ENCODE assay signal across 8 mouse cellular contexts in the genomic region with DNA sequence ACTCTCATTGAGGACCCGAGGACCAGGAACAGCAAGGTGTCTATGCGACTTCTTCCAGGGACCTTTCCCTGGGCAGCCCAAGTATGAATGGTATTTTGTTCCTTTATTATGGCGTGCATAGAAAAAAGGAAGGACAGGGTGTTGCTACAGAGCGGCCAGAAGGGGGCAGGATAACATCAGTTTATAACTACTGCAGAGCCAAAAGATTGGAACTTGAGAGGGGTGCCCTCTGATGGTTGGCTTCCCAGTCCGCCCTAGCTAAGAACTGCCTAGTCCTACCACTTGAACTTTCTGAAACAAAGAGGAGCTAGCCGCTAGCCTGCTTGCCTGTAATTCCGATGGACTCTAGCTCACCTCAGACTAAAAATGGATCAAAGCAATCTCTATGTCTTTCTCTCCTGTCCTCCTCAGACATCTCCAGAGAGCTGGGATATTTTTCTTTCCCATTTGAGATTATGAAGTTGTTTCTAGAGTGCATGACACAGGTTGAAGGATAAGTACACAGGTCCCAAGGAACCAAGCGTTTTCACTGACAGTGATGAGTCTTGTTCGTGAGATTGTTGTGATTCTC. TPM values are rescaled to one million over a fixed set of nuclear protein-coding genes. Genes with fewer than 3 reads are reported as not detected.
A peak's percentile ranks its signal among the peaks of the same experiment; 100 is the strongest.
DNase-seq lines count a peak whose midpoint lies in the region; ATAC-seq and TF ChIP-seq lines count a peak whose summit lies in the region.

No protein-coding gene starts in this region.

- peak; percentile 76 to 90 for DNase-seq in adrenal gland, adult (ENCODE audit: inconsistent age in 2 of 2, low spot score in 1 of 2)
- DNase-seq in adrenal gland, postnatal 4 days (ENCODE audit: low spot score in 2 of 2): no peak
- peak; percentile 75 to 87 for DNase-seq in cerebellum, postnatal 25 days
- peak; percentile 66 for DNase-seq in gastrocnemius, postnatal 10 days
- DNase-seq in left cerebral cortex, postnatal 25 days (ENCODE audit: low spot score in 2 of 2): peak; percentile 54 to 86
- peak; percentile 50 to 57 for DNase-seq in spleen, postnatal 36 days (ENCODE audit: low spot score in 2 of 2)

- 21% methylated on average over 9 of the region's 9 CpGs for WGBS in intestine, postnatal 0 days
- WGBS in midbrain, embryonic 12.5 days: 11% methylated on average over 8 of the region's 9 CpGs

- intact Hi-C loops in left cerebral cortex, postnatal 25 days (cut with DNase I): loop anchor here (2.0 to 5.0 kb wide), 2 partner anchors 238 to 257 kb away; no protein-coding TSS in a partner anchor

- H3K36me3 ChIP-seq in intestine, postnatal 0 days (ENCODE audit: control insufficient read depth, insufficient read depth): no peaks in the 10 kb centered on the region
- no peaks in the 10 kb centered on the region for H3K36me3 ChIP-seq in midbrain, embryonic 12.5 days

- no peak overlapping the region for H3K9ac ChIP-seq in intestine, postnatal 0 days (ENCODE audit: low read depth, low read length)
- no peak overlapping the region for H3K9ac ChIP-seq in midbrain, embryonic 12.5 days (replicated peaks)

- no peak for ATAC-seq in intestine, postnatal 0 days
- ATAC-seq in midbrain, embryonic 12.5 days (ENCODE audit: low FRiP score, low read depth): 0 out of 2 replicates have a peak, but pooled peaks have one; percentile 36

- no peaks in the 10 kb centered on the region for H3K27me3 ChIP-seq in intestine, postnatal 0 days (replicated peaks; ENCODE audit: control insufficient read depth, insufficient read depth, low read length)
- peaks cover 2% of the 10 kb centered on the region; the same call in 1 of the 2 replicates for H3K27me3 ChIP-seq in midbrain, embryonic 12.5 days

- H3K4me2 ChIP-seq in intestine, postnatal 0 days (replicated peaks; ENCODE audit: low read depth): no peak overlapping the region
- H3K4me2 ChIP-seq in midbrain, embryonic 12.5 days (replicated peaks): no peak overlapping the region

- no peaks in the 10 kb centered on the region for H3K4me1 ChIP-seq in intestine, postnatal 0 days (replicated peaks; ENCODE audit: control insufficient read depth, insufficient read depth, low read length)
- H3K4me1 ChIP-seq in midbrain, embryonic 12.5 days: peaks cover 16% of the 10 kb centered on the region

- H3K9me3 ChIP-seq in intestine, postnatal 0 days (ENCODE audit: control insufficient read depth): no peaks in the 10 kb centered on the region
- H3K9me3 ChIP-seq in midbrain, embryonic 12.5 days: no peaks in the 10 kb centered on the region

- no peak overlapping the region for H3K27ac ChIP-seq in intestine, postnatal 0 days (ENCODE audit: low read depth, low read length)
- no peak overlapping the region for H3K27ac ChIP-seq in midbrain, embryonic 12.5 days (replicated peaks)

- H3K4me3 ChIP-seq in intestine, postnatal 0 days (ENCODE audit: low read depth, low read length): no peak overlapping the region
- H3K4me3 ChIP-seq in midbrain, embryonic 12.5 days: no peak overlapping the region

- peak; percentile 84 for TF ChIP-seq CTCF in intestine, postnatal 0 days (IDR thresholded peaks at IDR 0.05; ENCODE audit: low read depth)

RNA-seq across cellular contexts. Expression of a gene that starts 16.5 kb away (rescaled TPM):
- 10 to 100 TPM; 63.8 to 66.0 TPM for total RNA-seq in adrenal gland, postnatal 4 days (2021)
- total RNA-seq in gastrocnemius, postnatal 10 days (2021): 10 to 100 TPM; 20.0 to 22.2 TPM
- 66.2 and 70.7 TPM in 2 replicates for polyA plus RNA-seq in intestine, postnatal 0 days (2015; fragmentation: Nextera tagmentation; extraction: Ambion mirVana)
- total RNA-seq in left cerebral cortex, postnatal 25 days (2021): 10 to 100 TPM; 36.9 to 38.2 TPM
- 24.6 and 33.4 TPM in 2 replicates for polyA plus RNA-seq in midbrain, embryonic 12.5 days (2016; fragmentation: Nextera tagmentation; extraction: Ambion mirVana)

RNA-seq across cellular contexts. Expression of a gene that starts 33.2 kb away (rescaled TPM):
- total RNA-seq in adrenal gland, postnatal 4 days (2021): 1 to 10 TPM in 1 of 2 experiments, under 1 TPM in 1; 0.31 to 4.5 TPM
- total RNA-seq in gastrocnemius, postnatal 10 days (2021): not detected
- not detected in 2 replicates for polyA plus RNA-seq in intestine, postnatal 0 days (2015; fragmentation: Nextera tagmentation; extraction: Ambion mirVana)
- total RNA-seq in left cerebral cortex, postnatal 25 days (2021): 10 to 100 TPM; 33.6 to 33.7 TPM
- 3.3 and 7.9 TPM in 2 replicates for polyA plus RNA-seq in midbrain, embryonic 12.5 days (2016; fragmentation: Nextera tagmentation; extraction: Ambion mirVana)

Comparison
In these comparisons a context has a peak if more than half of its experiments do, and no peak if none do; other contexts are left out.
1. DNase-seq: peak in adrenal gland, adult (2 of 2), cerebellum, postnatal 25 days (2 of 2), gastrocnemius, postnatal 10 days (single experiment), left cerebral cortex, postnatal 25 days (2 of 2) and spleen, postnatal 36 days (2 of 2); none in adrenal gland, postnatal 4 days (0 of 2).
2. RNA of a gene that starts 33.2 kb away (total RNA-seq): 33.6 to 33.7 TPM in left cerebral cortex, postnatal 25 days; 0.31 to 4.5 TPM in adrenal gland, postnatal 4 days and not detected in gastrocnemius, postnatal 10 days; every median in the first group is over 4 times any median in the second.